Mouse (Mus musculus): Measurements from ENCODE around the gene Bnip2.

- no peak for TF ChIP-seq CTCF (IDR thresholded peaks at IDR 0.05; ENCODE audit: extremely low read depth, insufficient read length, insufficient replicate concordance, low read depth, low read length)
- TF ChIP-seq POLR2A (IDR thresholded peaks at IDR 0.05; ENCODE audit: low read depth, low read length): no peak
Measured at GRCm38 (mm10) chr9:70042935-70043334, 53.7 kb downstream of the Bnip2 start.

Measured in small intestine, adult 2 months (tissue).